Mouse (Mus musculus): ENCODE measurements around the gene Slc45a1.
A peak's percentile ranks its signal among the peaks of the same experiment; 100 is the strongest.

The Slc45a1 gene

DNA sequence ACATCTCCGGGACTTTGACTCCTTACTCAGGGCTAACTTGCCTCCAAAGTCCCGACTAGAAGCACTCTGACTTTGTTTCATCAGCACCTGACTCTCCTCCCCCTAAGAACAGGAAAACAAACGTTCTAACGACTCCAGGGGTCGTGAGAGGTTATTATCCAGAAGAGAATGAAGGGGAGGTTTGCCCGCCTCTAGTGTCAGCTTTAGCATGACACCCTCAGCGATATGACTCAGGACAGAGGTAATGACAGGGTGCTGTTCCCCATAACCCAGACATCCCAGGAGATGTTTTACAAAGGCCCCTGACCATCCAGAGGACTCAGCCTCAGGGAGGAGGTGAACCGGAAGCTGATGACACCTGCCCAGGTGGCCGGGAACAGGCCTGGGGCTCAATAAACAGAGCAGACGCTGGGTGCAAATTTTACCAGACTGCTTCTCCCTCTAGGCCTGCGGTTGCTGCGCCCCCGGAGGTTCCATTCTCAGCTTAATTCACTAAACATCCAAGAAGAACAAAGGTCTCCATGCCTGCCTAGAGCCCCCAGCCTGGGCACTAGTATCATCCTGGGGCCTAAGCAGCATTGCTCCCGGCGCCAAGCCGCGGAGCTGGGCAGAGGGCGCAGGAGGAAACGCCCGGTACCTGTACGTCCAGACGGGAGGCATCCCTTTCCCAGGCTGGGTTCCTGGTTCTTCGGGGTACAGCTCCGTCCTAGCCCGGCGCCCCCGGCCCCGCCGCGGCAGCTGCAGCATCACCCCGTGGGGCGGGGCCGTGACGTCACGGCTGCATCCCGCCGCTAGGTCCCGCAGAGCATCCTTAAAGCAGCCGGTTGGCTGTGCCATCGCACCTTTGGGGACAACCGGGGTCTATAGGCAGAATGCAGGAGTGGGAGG is at the start of gene Slc45a1:
Gene Slc45a1, minus strand, starts transcription at position 785 of the 888 bp plus-strand sequence.
- DNase-seq = no peak

- no peak for DNase-seq
Measured at GRCm38 (mm10) chr4:150700849-150701248, 48.9 kb upstream of the Slc45a1 start.

GRCm38 (mm10) chr4:150694434-150695108 is 42.6 kb upstream of the Slc45a1 start:
- DNase-seq = no peak

GRCm38 (mm10) chr4:150692861-150693403 is 41.0 kb upstream of the Slc45a1 start:
- no peak for DNase-seq

- peak; percentile 62 for DNase-seq
Measured at GRCm38 (mm10) chr4:150690759-150691158, 38.8 kb upstream of the Slc45a1 start.

GRCm38 (mm10) chr4:150689553-150689952 is 37.6 kb upstream of the Slc45a1 start:
- no peak for DNase-seq

- DNase-seq = peak; percentile 46
Measured at GRCm38 (mm10) chr4:150687126-150687753, 35.3 kb upstream of the Slc45a1 start.

- no peak for DNase-seq
Measured at GRCm38 (mm10) chr4:150686538-150686937, 34.6 kb upstream of the Slc45a1 start.

DNA sequence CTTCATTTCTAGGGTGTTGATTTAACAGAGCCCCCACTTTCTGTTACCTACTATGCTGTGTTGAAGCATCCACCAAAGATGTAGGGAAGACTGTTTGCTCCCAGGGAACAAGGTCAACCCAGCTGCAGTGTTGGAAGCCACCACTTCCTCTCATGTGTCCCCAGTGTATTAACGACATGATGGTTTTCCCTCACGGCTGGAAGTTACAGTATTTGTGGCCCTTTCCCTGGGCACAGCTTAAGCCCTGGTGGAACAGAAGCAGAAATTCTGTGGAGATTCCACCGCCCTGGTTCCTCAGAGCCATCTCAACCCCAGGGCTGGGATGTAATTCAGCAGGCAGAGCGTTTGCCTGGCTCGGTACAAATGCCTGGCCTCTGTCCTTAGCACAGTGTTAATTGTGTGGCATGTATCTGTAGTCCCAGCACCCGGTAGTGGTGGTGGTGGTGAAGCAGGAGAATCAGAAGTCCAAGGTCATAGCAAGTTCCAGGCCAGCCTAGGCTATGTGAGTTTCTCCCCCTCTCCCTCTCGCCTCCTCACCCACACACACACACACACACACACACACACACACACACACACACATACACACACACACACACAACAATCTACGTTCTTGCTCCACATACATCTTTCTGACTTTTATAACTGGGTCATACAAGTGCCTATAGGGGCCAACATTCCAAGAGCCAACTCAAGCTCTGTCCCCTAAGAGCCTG is 34.0 kb upstream of the Slc45a1 start:
- no peak for DNase-seq

- DNase-seq = peak; percentile 40
Measured at GRCm38 (mm10) chr4:150685043-150685777, 33.2 kb upstream of the Slc45a1 start.

GRCm38 (mm10) chr4:150680373-150680772 is 28.4 kb upstream of the Slc45a1 start:
- DNase-seq = no peak

- no peak for DNase-seq
Measured at GRCm38 (mm10) chr4:150678789-150679188, 26.8 kb upstream of the Slc45a1 start.

DNA sequence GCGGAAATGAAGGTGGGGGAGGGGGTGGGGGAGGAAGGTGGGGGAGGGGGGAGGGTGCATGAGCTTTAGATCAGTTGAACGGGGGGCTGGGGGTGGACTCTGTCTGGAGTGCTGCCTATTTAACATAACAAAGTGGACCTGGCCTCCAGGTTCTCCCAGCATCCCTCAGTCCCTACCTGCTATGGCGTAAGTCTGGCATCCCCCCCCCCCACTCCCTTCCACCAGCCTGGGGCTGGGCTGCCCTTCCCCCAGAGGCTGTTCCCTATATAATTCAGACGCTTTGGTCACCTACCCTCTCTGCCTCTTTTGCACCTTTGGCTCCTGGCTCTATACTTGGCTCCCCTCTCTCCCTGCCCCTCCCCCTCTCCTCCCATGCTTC is 25.9 kb upstream of the Slc45a1 start:
- DNase-seq = no peak

- no peak for DNase-seq
Measured at GRCm38 (mm10) chr4:150677126-150677845, 25.3 kb upstream of the Slc45a1 start.

DNA sequence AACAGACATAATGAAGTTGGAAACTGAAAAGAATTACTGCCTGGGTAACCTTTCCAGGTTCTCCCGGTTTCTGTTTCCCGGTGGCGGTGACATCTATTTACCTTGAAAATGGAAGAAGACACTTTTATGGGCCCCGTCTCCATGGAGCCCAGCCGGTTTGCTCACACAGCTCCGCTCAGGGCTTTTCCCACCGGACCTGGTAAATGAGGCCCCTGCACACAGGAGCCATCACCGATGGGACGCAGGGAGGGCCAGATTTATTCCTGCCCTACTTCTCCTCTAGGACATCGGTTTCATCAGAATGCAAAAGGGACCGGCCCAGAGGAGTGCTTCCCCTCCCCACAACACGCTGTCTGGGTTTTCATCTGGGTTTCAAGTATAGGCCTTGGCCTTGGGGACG is 24.1 kb upstream of the Slc45a1 start:
- no peak for DNase-seq

DNA sequence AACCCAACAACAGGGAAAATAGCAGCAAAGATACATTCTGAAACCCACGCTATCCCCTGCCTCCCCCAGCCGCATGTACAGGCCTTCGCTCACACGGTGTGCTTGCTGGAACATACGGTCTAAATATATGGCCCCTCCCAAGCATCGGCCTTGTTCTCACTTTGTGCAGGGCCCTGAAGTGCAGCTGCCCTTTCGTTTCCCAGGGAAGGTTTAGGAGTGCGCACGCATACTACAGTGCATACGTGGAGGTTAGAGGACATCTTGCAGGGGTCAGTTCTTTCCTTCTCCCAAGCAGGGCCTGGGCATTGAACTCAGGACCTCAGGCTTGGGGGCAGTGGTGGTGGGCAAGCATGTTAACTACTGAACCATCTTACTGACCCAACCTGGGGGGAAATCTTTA is 23.3 kb upstream of the Slc45a1 start:
- no peak for DNase-seq

GRCm38 (mm10) chr4:150665806-150666205 is 13.8 kb upstream of the Slc45a1 start:
- no peak for DNase-seq

DNA sequence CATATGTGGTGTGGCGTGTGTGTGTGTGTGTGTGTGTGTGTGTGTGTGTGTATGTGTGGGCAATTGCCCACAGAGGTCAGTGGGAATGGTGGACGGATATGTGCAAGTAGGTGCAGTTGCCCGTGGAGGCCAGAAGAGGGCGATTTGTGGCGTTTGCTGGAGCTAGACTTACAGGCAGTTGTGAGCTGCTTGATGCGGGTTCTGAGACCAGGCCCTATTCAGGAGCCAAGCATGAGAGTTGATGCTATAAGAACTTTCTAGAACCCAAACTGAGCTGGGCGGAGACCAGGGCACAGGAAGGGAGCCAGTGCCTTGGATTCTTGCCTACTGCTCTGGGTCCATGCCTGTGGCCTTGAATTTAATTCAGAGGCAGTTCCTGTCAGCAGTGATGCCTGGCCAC is 12.8 kb upstream of the Slc45a1 start:
- DNase-seq = no peak

DNA sequence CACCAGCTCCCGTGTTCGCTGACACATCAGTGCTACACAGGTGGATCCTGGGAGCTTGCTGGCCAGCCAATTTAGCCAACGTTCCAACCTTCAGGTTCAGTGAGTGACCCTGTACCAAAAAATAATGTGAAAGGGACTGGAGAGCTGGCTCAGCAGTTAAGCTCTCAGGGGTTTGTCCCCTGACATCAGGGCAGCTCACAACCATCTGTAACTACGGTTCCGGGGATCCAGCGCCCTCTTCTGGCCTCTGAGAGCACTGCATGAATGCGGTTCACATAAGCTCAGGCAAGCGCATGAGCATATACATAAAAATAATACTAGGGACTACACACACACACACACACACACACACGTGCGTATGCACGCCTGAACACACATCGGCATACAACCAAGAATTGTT is 11.2 kb upstream of the Slc45a1 start:
- peak; percentile 63 for DNase-seq

GRCm38 (mm10) chr4:150661886-150662285 is 9.9 kb upstream of the Slc45a1 start:
- no peak for DNase-seq

DNA sequence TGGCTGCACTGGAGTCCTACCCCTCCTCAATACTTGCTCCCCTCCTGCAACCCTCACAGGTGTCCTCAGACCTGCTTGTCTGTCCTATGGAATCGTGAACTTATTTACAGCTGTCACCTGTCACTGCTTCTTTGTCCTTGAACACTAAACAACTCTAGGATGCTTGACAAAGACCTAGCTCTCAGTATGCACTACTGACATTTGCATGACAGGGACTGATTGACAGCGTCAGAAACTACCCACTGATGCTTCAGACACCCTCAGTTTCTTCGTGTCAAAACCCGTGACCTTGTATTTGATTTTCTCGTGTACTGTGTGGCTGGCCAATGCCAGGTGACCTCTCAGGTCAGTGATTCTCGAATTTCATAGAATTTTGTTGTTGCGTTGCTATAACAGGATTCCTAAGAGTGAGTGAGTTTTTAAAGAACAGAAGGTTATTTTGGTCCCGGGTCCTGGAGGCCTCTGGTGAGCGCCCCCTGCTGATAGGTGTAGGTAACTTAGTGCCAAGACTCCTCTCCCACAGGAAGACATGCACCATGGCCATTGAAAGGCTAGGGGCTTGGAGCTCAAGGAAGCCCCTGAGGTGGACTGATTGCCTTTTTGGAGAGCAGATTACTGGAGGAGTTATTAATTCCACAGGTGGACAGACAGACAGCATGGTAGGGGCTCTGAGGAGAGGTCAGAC is 8.1 kb upstream of the Slc45a1 start:
- DNase-seq = peak; percentile 55
